Mouse (Mus musculus): ENCODE measurements around the gene Trappc6a. TPM values are rescaled to one million over a fixed set of nuclear protein-coding genes. Genes with fewer than 3 reads are reported as not detected.

Trappc6a gene
- total and polyA plus RNA-seq, 2 experiments from 2014 or later: 28.8 to 38.8 TPM

- 68% methylated on average over 2 of the region's 2 CpGs for WGBS
- H3K4me2 ChIP-seq (ENCODE audit: low read depth): no peak overlapping the region
- no peaks in the 10 kb centered on the region for H3K9me3 ChIP-seq (ENCODE audit: low read length)
- no peaks in the 10 kb centered on the region for H3K4me1 ChIP-seq (ENCODE audit: insufficient read depth)
- no peaks in the 10 kb centered on the region for H3K27me3 ChIP-seq (ENCODE audit: insufficient read depth, low read length)
- no peak for ATAC-seq
- DNase-seq: no peak
- no peak overlapping the region for H3K9ac ChIP-seq
- no peak for TF ChIP-seq CTCF (IDR thresholded peaks at IDR 0.05; ENCODE audit: low read depth)
- no peak overlapping the region for H3K27ac ChIP-seq (ENCODE audit: low read depth, low read length)
- H3K36me3 ChIP-seq (ENCODE audit: insufficient read depth): no peaks in the 10 kb centered on the region
- H3K4me3 ChIP-seq (ENCODE audit: low read depth, low read length): no peak overlapping the region
These were observed 39.3 kb downstream of the Trappc6a start for GRCm38 (mm10) chr7:19547344-19547969.

GRCm38 (mm10) chr7:19549394-19549793 lies 41.2 kb downstream of the Trappc6a start:
- no peaks in the 10 kb centered on the region for H3K4me1 ChIP-seq (ENCODE audit: insufficient read depth)

GRCm38 (mm10) chr7:19551634-19552033 lies 43.4 kb downstream of the Trappc6a start:
- no peak overlapping the region for H3K4me3 ChIP-seq (ENCODE audit: low read depth, low read length)
- no peak overlapping the region for H3K4me2 ChIP-seq (ENCODE audit: low read depth)
- DNase-seq (no peak), ATAC-seq (no peak)
- WGBS: 90% methylated on average over 5 of the region's 5 CpGs
- no peaks in the 10 kb centered on the region for H3K4me1 ChIP-seq (ENCODE audit: insufficient read depth)
- H3K9ac ChIP-seq: no peak overlapping the region
- no peaks in the 10 kb centered on the region for H3K9me3 ChIP-seq (ENCODE audit: low read length)
- TF ChIP-seq CTCF (IDR thresholded peaks at IDR 0.05; ENCODE audit: low read depth): no peak
- H3K27ac ChIP-seq (ENCODE audit: low read depth, low read length): no peak overlapping the region
- H3K27me3 ChIP-seq (ENCODE audit: insufficient read depth, low read length): no peaks in the 10 kb centered on the region
- peaks cover 3% of the 10 kb centered on the region; the same call in 1 of the 2 replicates for H3K36me3 ChIP-seq (ENCODE audit: insufficient read depth)

More at GRCm38 (mm10) chr7:19549394-19549793, 41.2 kb downstream of the Trappc6a start:
- TF ChIP-seq CTCF (IDR thresholded peaks at IDR 0.05; ENCODE audit: low read depth): no peak
- WGBS: 93% methylated on average over 10 of the region's 10 CpGs
- DNase-seq: no peak
- H3K4me3 ChIP-seq (ENCODE audit: low read depth, low read length): no peak overlapping the region
- no peak overlapping the region for H3K9ac ChIP-seq
- H3K9me3 ChIP-seq (ENCODE audit: low read length): no peaks in the 10 kb centered on the region
- peaks cover 3% of the 10 kb centered on the region; the same call in 1 of the 2 replicates for H3K36me3 ChIP-seq (ENCODE audit: insufficient read depth)
- no peak overlapping the region for H3K4me2 ChIP-seq (ENCODE audit: low read depth)
- H3K27me3 ChIP-seq (ENCODE audit: insufficient read depth, low read length): no peaks in the 10 kb centered on the region
- H3K27ac ChIP-seq (ENCODE audit: low read depth, low read length): no peak overlapping the region
- no peak for ATAC-seq

- no peaks in the 10 kb centered on the region for H3K9me3 ChIP-seq (ENCODE audit: low read length)
- H3K4me1 ChIP-seq (ENCODE audit: insufficient read depth): no peaks in the 10 kb centered on the region
- ATAC-seq (no peak), DNase-seq (no peak)
- peaks cover 3% of the 10 kb centered on the region; the same call in 1 of the 2 replicates for H3K36me3 ChIP-seq (ENCODE audit: insufficient read depth)
- H3K4me2 ChIP-seq (ENCODE audit: low read depth): no peak overlapping the region
- H3K4me3 ChIP-seq (ENCODE audit: low read depth, low read length): no peak overlapping the region
- 79% methylated on average over 2 of the region's 2 CpGs for WGBS
- no peak overlapping the region for H3K9ac ChIP-seq
- no peak overlapping the region for H3K27ac ChIP-seq (ENCODE audit: low read depth, low read length)
- no peak for TF ChIP-seq CTCF (IDR thresholded peaks at IDR 0.05; ENCODE audit: low read depth)
- no peaks in the 10 kb centered on the region for H3K27me3 ChIP-seq (ENCODE audit: insufficient read depth, low read length)
These were observed 44.2 kb downstream of the Trappc6a start for GRCm38 (mm10) chr7:19552443-19552842.

GRCm38 (mm10) chr7:19554168-19554567 lies 46.0 kb downstream of the Trappc6a start:
- H3K4me3 ChIP-seq (ENCODE audit: low read depth, low read length): no peak overlapping the region
- no peak overlapping the region for H3K4me2 ChIP-seq (ENCODE audit: low read depth)
- H3K4me1 ChIP-seq (ENCODE audit: insufficient read depth): peaks cover 4% of the 10 kb centered on the region; the same call in 1 of the 2 replicates
- peaks cover 3% of the 10 kb centered on the region; the same call in 1 of the 2 replicates for H3K36me3 ChIP-seq (ENCODE audit: insufficient read depth)
- no peaks in the 10 kb centered on the region for H3K27me3 ChIP-seq (ENCODE audit: insufficient read depth, low read length)
- H3K9ac ChIP-seq: no peak overlapping the region
- no peak for DNase-seq
- no peak overlapping the region for H3K27ac ChIP-seq (ENCODE audit: low read depth, low read length)
- WGBS: 55% methylated on average over 1 of the region's 1 CpGs
- no peaks in the 10 kb centered on the region for H3K9me3 ChIP-seq (ENCODE audit: low read length)
- no peak for ATAC-seq
- TF ChIP-seq CTCF (IDR thresholded peaks at IDR 0.05; ENCODE audit: low read depth): no peak

- H3K9ac ChIP-seq: no peak overlapping the region
- peaks cover 3% of the 10 kb centered on the region; the same call in 1 of the 2 replicates for H3K36me3 ChIP-seq (ENCODE audit: insufficient read depth)
- no peak overlapping the region for H3K4me3 ChIP-seq (ENCODE audit: low read depth, low read length)
- WGBS: 95% methylated on average over 2 of the region's 2 CpGs
- no peaks in the 10 kb centered on the region for H3K9me3 ChIP-seq (ENCODE audit: low read length)
- H3K27ac ChIP-seq (ENCODE audit: low read depth, low read length): no peak overlapping the region
- DNase-seq: no peak
- no peak overlapping the region for H3K4me2 ChIP-seq (ENCODE audit: low read depth)
- H3K27me3 ChIP-seq (ENCODE audit: insufficient read depth, low read length): no peaks in the 10 kb centered on the region
- no peak for ATAC-seq
- H3K4me1 ChIP-seq (ENCODE audit: insufficient read depth): peaks cover 20% of the 10 kb centered on the region; the same call in 1 of the 2 replicates
- TF ChIP-seq CTCF (IDR thresholded peaks at IDR 0.05; ENCODE audit: low read depth): no peak
These were observed 48.9 kb downstream of the Trappc6a start for GRCm38 (mm10) chr7:19557086-19557485.
